Mouse (Mus musculus): Measurements from ENCODE around the gene Tas2r124. TPM values are rescaled to one million over a fixed set of nuclear protein-coding genes. Genes with fewer than 3 reads are reported as not detected.

Tas2r124 gene
- polyA plus RNA-seq (2011; ENCODE audit: insufficient read depth, insufficient read length, low replicate concordance, missing spikeins) = not detected in 2 replicates

DNA sequence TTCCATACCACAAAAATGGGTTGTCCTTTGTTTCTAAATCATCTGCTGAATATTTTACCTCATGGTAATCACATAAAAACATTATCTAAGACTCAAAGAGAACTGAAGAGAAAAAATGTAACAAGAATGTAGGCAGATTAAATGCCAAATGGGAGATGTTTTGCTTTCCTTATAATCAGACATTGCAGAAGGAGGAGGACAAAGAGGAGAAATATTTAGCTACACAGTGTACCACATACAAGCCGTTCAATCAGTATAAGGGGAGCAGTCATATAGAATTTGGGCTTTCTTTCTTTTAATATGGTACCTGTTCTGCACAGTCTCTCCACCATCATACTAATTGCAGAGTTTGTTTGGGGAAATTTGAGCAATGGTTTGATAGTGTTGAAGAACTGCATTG, at the start of gene Tas2r124:
Gene Tas2r124 (plus strand): TSS at position 301 of the 400 bp plus-strand sequence.
- H3K4me3 ChIP-seq (replicated peaks; ENCODE audit: control insufficient read depth, low read depth, low read length) = no peak within 1 kb of the TSS
- H3K4me1 ChIP-seq (ENCODE audit: control insufficient read depth, insufficient read depth, low read length) = no peaks in the 10 kb centered on the region
- 68% methylated on average over 1 of the region's 1 CpGs for WGBS
- no peak for TF ChIP-seq POLR2A (IDR thresholded peaks at IDR 0.05; ENCODE audit: borderline replicate concordance, control insufficient read depth, low read depth, low read length)
- no peak for TF ChIP-seq CTCF (IDR thresholded peaks at IDR 0.05; ENCODE audit: control insufficient read depth, insufficient read depth, low read length)
- H3K27ac ChIP-seq (ENCODE audit: control insufficient read depth, insufficient read depth, low read depth, low read length, poor library complexity) = no peak within 1 kb of the TSS

DNA sequence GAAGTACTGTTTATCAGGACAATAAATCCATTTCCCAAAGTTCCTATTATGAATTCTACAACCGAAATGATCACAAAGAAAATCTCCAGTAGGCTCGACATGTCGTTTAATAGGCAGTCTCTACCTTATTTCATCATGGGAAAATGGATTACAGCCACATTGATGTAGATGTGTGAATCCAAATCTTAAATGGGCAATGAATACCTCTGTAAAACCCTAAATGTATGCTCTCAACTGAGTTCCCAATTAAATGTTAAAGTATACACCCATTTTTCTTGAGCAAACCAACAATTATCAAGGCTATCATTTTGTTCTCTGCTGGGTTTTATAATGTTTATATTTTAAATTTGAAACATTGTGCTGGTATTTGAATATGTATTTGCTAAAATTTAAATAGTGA, 42.7 kb upstream of the Tas2r124 start, which contains the start of gene Tas2r122:
Gene Tas2r122 (minus strand): TSS at position 101 of the 400 bp plus-strand sequence.
- 77% methylated on average over 3 of the region's 3 CpGs for WGBS
- H3K4me3 ChIP-seq (replicated peaks; ENCODE audit: control insufficient read depth, low read depth, low read length) = no peak within 1 kb of the TSS
- no peaks in the 10 kb centered on the region for H3K4me1 ChIP-seq (ENCODE audit: control insufficient read depth, insufficient read depth, low read length)
- no peak for TF ChIP-seq CTCF (IDR thresholded peaks at IDR 0.05; ENCODE audit: control insufficient read depth, insufficient read depth, low read length)
- H3K27ac ChIP-seq (ENCODE audit: control insufficient read depth, insufficient read depth, low read depth, low read length, poor library complexity) = no peak within 1 kb of the TSS

DNA sequence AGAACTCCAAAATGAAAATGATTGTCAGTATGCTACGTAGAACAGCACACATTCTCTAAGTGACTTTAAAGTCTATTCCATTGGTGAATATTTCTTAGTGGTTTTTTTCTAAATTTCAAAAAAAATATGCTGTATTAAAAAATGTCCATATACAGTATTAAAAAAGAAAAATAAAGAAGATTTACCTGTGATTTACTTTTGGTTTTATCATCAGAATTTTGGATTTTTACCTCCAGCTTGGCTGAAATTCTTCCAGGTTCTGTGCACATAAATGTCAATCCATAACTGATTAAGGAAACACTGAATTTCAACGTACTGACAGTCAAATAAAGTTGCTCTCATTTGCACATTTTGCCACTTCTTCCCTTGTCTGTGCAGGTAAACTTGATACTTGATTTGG, 16.6 kb upstream of the Tas2r124 start, which contains the start of gene Tas2r115:
Gene Tas2r115 (minus strand): TSS at position 101 of the 400 bp plus-strand sequence.
- Histone ChIP-seq H3K4me1 (ENCODE audit: control insufficient read depth, insufficient read depth, low read length) (no peaks in the 10 kb centered on the region), H3K4me3 (replicated peaks; ENCODE audit: control insufficient read depth, low read depth, low read length) (no peak within 1 kb of the TSS), H3K27ac (ENCODE audit: control insufficient read depth, insufficient read depth, low read depth, low read length, poor library complexity) (no peak within 1 kb of the TSS)
- 60% methylated on average over 2 of the region's 2 CpGs for WGBS
- TF ChIP-seq POLR2A (IDR thresholded peaks at IDR 0.05; ENCODE audit: borderline replicate concordance, control insufficient read depth, low read depth, low read length) (no peak), CTCF (IDR thresholded peaks at IDR 0.05; ENCODE audit: control insufficient read depth, insufficient read depth, low read length) (no peak)

DNA sequence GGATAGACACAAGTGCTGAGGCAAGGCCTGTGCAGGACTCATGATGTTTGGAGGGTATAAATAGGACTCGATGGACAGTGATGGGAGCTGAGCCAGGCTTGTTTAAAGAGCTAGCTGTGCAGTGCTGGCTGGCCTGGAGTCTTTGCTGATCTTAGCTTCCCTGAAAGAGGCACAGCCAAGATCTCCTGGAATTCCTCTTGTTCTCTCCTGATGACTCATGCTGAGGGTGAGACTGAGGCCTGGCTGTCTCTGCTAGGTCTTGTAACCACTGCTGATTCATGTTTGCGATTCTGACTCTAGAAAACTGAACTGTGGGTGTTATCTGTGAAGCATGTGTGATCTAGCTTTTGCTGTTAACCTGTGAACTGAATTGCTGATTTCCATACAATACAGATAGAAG, 4.3 kb upstream of the Tas2r124 start:
- H3K4me3 ChIP-seq (replicated peaks; ENCODE audit: control insufficient read depth, low read depth, low read length) = no peak overlapping the region
- no peak overlapping the region for H3K27ac ChIP-seq (ENCODE audit: control insufficient read depth, insufficient read depth, low read depth, low read length, poor library complexity)
- no peak for TF ChIP-seq POLR2A (IDR thresholded peaks at IDR 0.05; ENCODE audit: borderline replicate concordance, control insufficient read depth, low read depth, low read length)
- TF ChIP-seq CTCF (IDR thresholded peaks at IDR 0.05; ENCODE audit: control insufficient read depth, insufficient read depth, low read length) = no peak
- H3K4me1 ChIP-seq (ENCODE audit: control insufficient read depth, insufficient read depth, low read length) = no peaks in the 10 kb centered on the region
- 70% methylated on average over 2 of the region's 2 CpGs for whole genome bisulfite sequencing

DNA sequence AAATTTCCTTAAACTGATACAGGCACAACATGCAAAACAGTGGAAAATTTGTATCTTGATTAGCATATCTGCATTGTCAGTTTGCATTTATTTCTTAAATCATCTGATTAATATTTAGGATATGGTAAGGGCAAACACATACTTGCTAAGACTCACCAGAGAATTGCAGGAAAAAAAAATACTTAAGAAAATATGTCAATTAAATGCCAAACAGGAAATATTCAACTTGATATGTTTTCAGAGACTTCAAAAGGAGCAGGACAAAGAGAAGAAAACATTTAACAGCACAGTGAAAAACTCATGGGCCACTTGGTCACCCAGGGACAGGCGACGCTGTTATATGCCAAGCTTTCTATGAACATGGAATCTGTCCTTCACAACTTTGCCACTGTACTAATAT, 7.3 kb downstream of the Tas2r124 start, which contains the start of gene Tas2r102:
Gene Tas2r102 (plus strand): TSS at position 301 of the 400 bp plus-strand sequence.
- H3K4me1 ChIP-seq (ENCODE audit: control insufficient read depth, insufficient read depth, low read length) = no peaks in the 10 kb centered on the region
- TF ChIP-seq POLR2A (IDR thresholded peaks at IDR 0.05; ENCODE audit: borderline replicate concordance, control insufficient read depth, low read depth, low read length) = no peak
- TF ChIP-seq CTCF (IDR thresholded peaks at IDR 0.05; ENCODE audit: control insufficient read depth, insufficient read depth, low read length) = no peak
- WGBS = 87% methylated on average over 2 of the region's 2 CpGs
- no peak within 1 kb of the TSS for H3K27ac ChIP-seq (ENCODE audit: control insufficient read depth, insufficient read depth, low read depth, low read length, poor library complexity)
- no peak within 1 kb of the TSS for H3K4me3 ChIP-seq (replicated peaks; ENCODE audit: control insufficient read depth, low read depth, low read length)

- no peak within 1 kb of the TSS for H3K27ac ChIP-seq (ENCODE audit: control insufficient read depth, insufficient read depth, low read depth, low read length, poor library complexity)
Measured at GRCm38 (mm10) chr6:132778062-132778461, 23.5 kb downstream of the Tas2r124 start, which contains the start of gene Tas2r136. TSS of gene Tas2r136 (minus strand) at chr6:132778162.

DNA sequence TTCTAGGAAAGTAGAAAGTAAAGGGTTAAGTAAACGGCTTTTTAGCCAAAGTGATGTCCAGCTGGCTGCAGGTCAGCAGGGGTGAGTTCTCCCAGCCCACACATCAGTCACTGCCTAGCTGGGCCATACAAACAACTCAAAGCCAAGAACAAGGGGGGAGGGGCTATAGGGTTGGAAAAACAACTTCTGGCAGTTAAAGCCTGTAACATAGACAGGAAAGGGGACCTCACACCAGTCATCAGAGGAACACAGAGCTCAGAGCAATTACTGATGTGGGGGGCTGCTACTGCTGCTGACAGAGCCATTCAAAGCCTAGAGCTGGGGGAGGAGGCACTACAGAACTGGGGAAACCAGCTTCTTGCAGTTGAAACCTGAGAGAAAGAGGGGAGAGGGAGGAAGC, 40.9 kb downstream of the Tas2r124 start:
- WGBS = 37% methylated on average over 1 of the region's 1 CpGs

More at GRCm38 (mm10) chr6:132778062-132778461, 23.5 kb downstream of the Tas2r124 start, which contains the start of gene Tas2r136:
- TF ChIP-seq CTCF (IDR thresholded peaks at IDR 0.05; ENCODE audit: control insufficient read depth, insufficient read depth, low read length) (no peak), POLR2A (IDR thresholded peaks at IDR 0.05; ENCODE audit: borderline replicate concordance, control insufficient read depth, low read depth, low read length) (no peak)
- Histone ChIP-seq H3K4me3 (replicated peaks; ENCODE audit: control insufficient read depth, low read depth, low read length) (no peak within 1 kb of the TSS), H3K4me1 (ENCODE audit: control insufficient read depth, insufficient read depth, low read length) (no peaks in the 10 kb centered on the region)

GRCm38 (mm10) chr6:132802518-132802917, 48.0 kb downstream of the Tas2r124 start, which contains the start of gene Tas2r117:
TSS of gene Tas2r117 (plus strand) at chr6:132802818.
- no peaks in the 10 kb centered on the region for H3K4me1 ChIP-seq (ENCODE audit: control insufficient read depth, insufficient read depth, low read length)
- 74% methylated on average over 1 of the region's 1 CpGs for WGBS

More for the DNA sequence above, 40.9 kb downstream of the Tas2r124 start:
- no peak overlapping the region for H3K4me3 ChIP-seq (replicated peaks; ENCODE audit: control insufficient read depth, low read depth, low read length)
- TF ChIP-seq CTCF (IDR thresholded peaks at IDR 0.05; ENCODE audit: control insufficient read depth, insufficient read depth, low read length) = no peak
- TF ChIP-seq POLR2A (IDR thresholded peaks at IDR 0.05; ENCODE audit: borderline replicate concordance, control insufficient read depth, low read depth, low read length) = no peak
- H3K4me1 ChIP-seq (ENCODE audit: control insufficient read depth, insufficient read depth, low read length) = no peaks in the 10 kb centered on the region
- no peak overlapping the region for H3K27ac ChIP-seq (ENCODE audit: control insufficient read depth, insufficient read depth, low read depth, low read length, poor library complexity)

More at GRCm38 (mm10) chr6:132802518-132802917, 48.0 kb downstream of the Tas2r124 start, which contains the start of gene Tas2r117:
- Histone ChIP-seq H3K27ac (ENCODE audit: control insufficient read depth, insufficient read depth, low read depth, low read length, poor library complexity) (no peak within 1 kb of the TSS), H3K4me3 (replicated peaks; ENCODE audit: control insufficient read depth, low read depth, low read length) (no peak within 1 kb of the TSS)
- TF ChIP-seq POLR2A (IDR thresholded peaks at IDR 0.05; ENCODE audit: borderline replicate concordance, control insufficient read depth, low read depth, low read length) (no peak), CTCF (IDR thresholded peaks at IDR 0.05; ENCODE audit: control insufficient read depth, insufficient read depth, low read length) (no peak)

Other genes starting within 250 kb of the Tas2r124 start
- gene Prh1, start 184.9 kb upstream of the Tas2r124 start, polyA plus RNA-seq (2011; ENCODE audit: insufficient read depth, insufficient read length, low replicate concordance, missing spikeins) = not detected in 2 replicates
- not detected in 2 replicates for gene Prp2, start 158.8 kb upstream of the Tas2r124 start, polyA plus RNA-seq (2011; ENCODE audit: insufficient read depth, insufficient read length, low replicate concordance, missing spikeins)
- not detected in 2 replicates for gene A630073D07Rik, start 103.2 kb upstream of the Tas2r124 start, polyA plus RNA-seq (2011; ENCODE audit: insufficient read depth, insufficient read length, low replicate concordance, missing spikeins)
- not detected in 2 replicates for gene Tas2r120, start 97.8 kb upstream of the Tas2r124 start, polyA plus RNA-seq (2011; ENCODE audit: insufficient read depth, insufficient read length, low replicate concordance, missing spikeins)
- gene Tas2r121, start 53.7 kb upstream of the Tas2r124 start, polyA plus RNA-seq (2011; ENCODE audit: insufficient read depth, insufficient read length, low replicate concordance, missing spikeins) = not detected in 2 replicates
- not detected in 2 replicates for gene Tas2r122, start 42.8 kb upstream of the Tas2r124 start, polyA plus RNA-seq (2011; ENCODE audit: insufficient read depth, insufficient read length, low replicate concordance, missing spikeins)
- not detected in 2 replicates for gene Tas2r115, start 16.7 kb upstream of the Tas2r124 start, polyA plus RNA-seq (2011; ENCODE audit: insufficient read depth, insufficient read length, low replicate concordance, missing spikeins)
- gene Tas2r102, start 7.4 kb downstream of the Tas2r124 start, polyA plus RNA-seq (2011; ENCODE audit: insufficient read depth, insufficient read length, low replicate concordance, missing spikeins) = not detected in 2 replicates
- not detected in 2 replicates for gene Tas2r136, start 23.4 kb downstream of the Tas2r124 start, polyA plus RNA-seq (2011; ENCODE audit: insufficient read depth, insufficient read length, low replicate concordance, missing spikeins)
- not detected in 2 replicates for gene Tas2r117, start 48.1 kb downstream of the Tas2r124 start, polyA plus RNA-seq (2011; ENCODE audit: insufficient read depth, insufficient read length, low replicate concordance, missing spikeins)
- gene Tas2r123, start 92.4 kb downstream of the Tas2r124 start, polyA plus RNA-seq (2011; ENCODE audit: insufficient read depth, insufficient read length, low replicate concordance, missing spikeins) = not detected in 2 replicates
- gene Tas2r116, start 100.7 kb downstream of the Tas2r124 start, polyA plus RNA-seq (2011; ENCODE audit: insufficient read depth, insufficient read length, low replicate concordance, missing spikeins) = not detected in 2 replicates
- not detected in 2 replicates for gene Tas2r110, start 113.3 kb downstream of the Tas2r124 start, polyA plus RNA-seq (2011; ENCODE audit: insufficient read depth, insufficient read length, low replicate concordance, missing spikeins)
- gene Tas2r113, start 138.3 kb downstream of the Tas2r124 start, polyA plus RNA-seq (2011; ENCODE audit: insufficient read depth, insufficient read length, low replicate concordance, missing spikeins) = not detected in 2 replicates
- not detected in 2 replicates for gene Tas2r125, start 154.9 kb downstream of the Tas2r124 start, polyA plus RNA-seq (2011; ENCODE audit: insufficient read depth, insufficient read length, low replicate concordance, missing spikeins)
- not detected in 2 replicates for gene Tas2r129, start 196.4 kb downstream of the Tas2r124 start, polyA plus RNA-seq (2011; ENCODE audit: insufficient read depth, insufficient read length, low replicate concordance, missing spikeins)
- gene Tas2r131, start 203.2 kb downstream of the Tas2r124 start, polyA plus RNA-seq (2011; ENCODE audit: insufficient read depth, insufficient read length, low replicate concordance, missing spikeins) = not detected in 2 replicates
- gene Tas2r109, start 226.2 kb downstream of the Tas2r124 start, polyA plus RNA-seq (2011; ENCODE audit: insufficient read depth, insufficient read length, low replicate concordance, missing spikeins) = not detected in 2 replicates

Measured in bone marrow, adult 2 months (tissue).